Mouse (Mus musculus) kidney, adult 11 months (tissue): ENCODE data around the gene Snx13.

Source experiments
- DNase-seq: peaks from one replicate; pipeline ENCODE4 v3.0.0; 2022

Gene Snx13

GRCm38 (mm10) chr12:35046999-35047319 lies at the start of gene Snx13:
Snx13 (plus strand) TSS chr12:35047186.
- peak; percentile 87 for DNase-seq

- DNase-seq = no peak
These were observed 49.3 kb upstream of the Snx13 start for GRCm38 (mm10) chr12:34997597-34998182.

GRCm38 (mm10) chr12:34998778-34999467 lies 48.1 kb upstream of the Snx13 start:
- no peak for DNase-seq

GRCm38 (mm10) chr12:35000323-35000722 lies 46.7 kb upstream of the Snx13 start:
- DNase-seq = no peak

GRCm38 (mm10) chr12:35005748-35006147 lies 41.2 kb upstream of the Snx13 start:
- DNase-seq = no peak

- DNase-seq = no peak
These were observed 39.1 kb upstream of the Snx13 start for GRCm38 (mm10) chr12:35007851-35008250.

- no peak for DNase-seq
These were observed 38.4 kb upstream of the Snx13 start for GRCm38 (mm10) chr12:35008340-35009137.

- no peak for DNase-seq
These were observed 35.5 kb upstream of the Snx13 start for GRCm38 (mm10) chr12:35011462-35011861.

- DNase-seq = no peak
These were observed 33.0 kb upstream of the Snx13 start for GRCm38 (mm10) chr12:35013950-35014349.

- DNase-seq = no peak
These were observed 30.9 kb upstream of the Snx13 start for GRCm38 (mm10) chr12:35016056-35016455.

GRCm38 (mm10) chr12:35016481-35017250 lies 30.3 kb upstream of the Snx13 start:
- no peak for DNase-seq

- no peak for DNase-seq
These were observed 28.2 kb upstream of the Snx13 start for GRCm38 (mm10) chr12:35018679-35019237.

GRCm38 (mm10) chr12:35021285-35021684 lies 25.7 kb upstream of the Snx13 start:
- DNase-seq = no peak

GRCm38 (mm10) chr12:35022066-35022465 lies 24.9 kb upstream of the Snx13 start:
- DNase-seq = no peak

- DNase-seq = no peak
These were observed 21.0 kb upstream of the Snx13 start for GRCm38 (mm10) chr12:35025916-35026432.

- DNase-seq = no peak
These were observed 19.5 kb upstream of the Snx13 start for GRCm38 (mm10) chr12:35027533-35027932.

GRCm38 (mm10) chr12:35038668-35039570 lies 8.1 kb upstream of the Snx13 start:
- DNase-seq = no peak

GRCm38 (mm10) chr12:35039571-35039936 lies 7.4 kb upstream of the Snx13 start:
- no peak for DNase-seq

GRCm38 (mm10) chr12:35041964-35042363 lies 5.0 kb upstream of the Snx13 start:
- DNase-seq = no peak

GRCm38 (mm10) chr12:35046310-35046998 lies 532 bp upstream of the Snx13 start:
- no peak for DNase-seq
